Mouse (Mus musculus): ENCODE results near the gene Ecd. TPM values are rescaled to one million over a fixed set of nuclear protein-coding genes. Genes with fewer than 3 reads are reported as not detected.

Gene Ecd
- 46.9 and 95.3 TPM in 2 replicates for polyA plus RNA-seq (2012)

DNA sequence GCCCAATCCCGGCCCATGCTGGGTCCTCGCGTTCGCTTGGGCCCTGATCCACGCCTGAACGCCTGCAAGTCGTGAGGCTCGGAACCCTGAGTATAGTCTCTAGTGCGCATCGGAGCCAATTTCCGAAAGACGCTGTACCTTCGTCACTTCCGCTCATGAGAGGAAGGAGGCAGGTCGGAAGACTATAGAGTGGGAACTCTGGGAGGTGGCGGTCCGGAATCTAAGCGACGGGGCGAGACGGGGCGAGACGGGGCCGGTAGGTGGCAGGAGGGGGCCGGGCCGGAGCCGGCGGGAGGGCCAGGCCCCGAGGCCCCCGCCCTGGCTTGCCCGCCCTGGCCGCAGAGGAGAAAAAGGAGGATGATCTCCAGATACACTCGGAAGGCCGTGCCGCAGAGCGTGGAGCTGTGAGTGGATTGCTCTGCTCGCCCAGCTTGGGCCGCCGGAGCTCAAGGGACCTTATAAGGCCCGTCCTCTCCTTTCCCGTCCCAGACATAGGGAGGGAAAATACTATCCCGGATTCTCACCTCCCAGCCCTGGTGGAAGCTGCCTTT is at the start of gene Ecd, which contains the start of gene Fam149b:
TSS of gene Ecd (minus strand) at position 131 of the 551 bp plus-strand sequence.
TSS of gene Fam149b (plus strand) at position 172 of the 551 bp plus-strand sequence.
- TF ChIP-seq GATA1 (IDR thresholded peaks at IDR 0.05; ENCODE audit: low read length) = no peak

GRCm38 (mm10) chr14:20397220-20397619 is 49.3 kb upstream of the Ecd start:
- no peak for TF ChIP-seq GATA1 (IDR thresholded peaks at IDR 0.05; ENCODE audit: low read length)

GRCm38 (mm10) chr14:20393205-20393913 is 45.4 kb upstream of the Ecd start, which contains the start of gene Mrps16:
Gene Mrps16, minus strand, starts transcription at chr14:20393634.
- no peak for TF ChIP-seq GATA1 (IDR thresholded peaks at IDR 0.05; ENCODE audit: low read length)

GRCm38 (mm10) chr14:20392326-20392725 is 44.4 kb upstream of the Ecd start:
- TF ChIP-seq GATA1 (IDR thresholded peaks at IDR 0.05; ENCODE audit: low read length) = no peak

DNA sequence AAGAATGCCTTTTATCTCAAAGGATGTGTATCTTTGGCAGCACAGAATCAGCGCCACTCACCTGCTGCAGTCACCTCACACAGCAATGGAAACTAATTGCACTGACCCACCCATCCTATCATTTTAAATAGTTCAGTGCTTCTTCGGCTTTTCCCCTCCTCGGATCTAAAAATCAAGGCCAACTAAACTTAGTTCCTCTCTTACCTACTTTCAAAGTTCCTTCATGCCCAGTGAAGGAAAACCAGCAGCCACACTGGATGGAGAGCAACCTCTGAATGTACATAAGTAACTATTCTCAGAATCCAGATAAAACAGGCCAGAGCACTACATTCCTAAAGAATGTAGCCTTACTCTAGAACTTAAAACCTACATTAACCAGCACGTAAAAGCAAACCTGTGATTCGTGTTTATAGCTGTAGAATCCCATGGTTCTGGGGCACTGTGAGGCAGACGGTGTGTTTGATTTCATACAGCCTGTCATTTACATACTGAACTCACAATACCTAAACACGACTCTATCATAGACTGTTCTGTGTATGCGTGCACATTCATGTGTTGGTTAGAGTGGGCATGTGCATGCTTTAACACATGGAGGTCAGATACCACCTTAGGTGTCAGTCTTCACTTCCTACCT is 41.6 kb upstream of the Ecd start:
- no peak for TF ChIP-seq GATA1 (IDR thresholded peaks at IDR 0.05; ENCODE audit: low read length)

- no peak for TF ChIP-seq GATA1 (IDR thresholded peaks at IDR 0.05; ENCODE audit: low read length)
These were observed 40.7 kb upstream of the Ecd start, which contains the start of gene Dnajc9 for GRCm38 (mm10) chr14:20388441-20389129. Gene Dnajc9, minus strand, starts transcription at chr14:20388910.

- TF ChIP-seq GATA1 (IDR thresholded peaks at IDR 0.05; ENCODE audit: low read length) = no peak
These were observed 32.0 kb upstream of the Ecd start for GRCm38 (mm10) chr14:20379753-20380430.

- no peak for TF ChIP-seq GATA1 (IDR thresholded peaks at IDR 0.05; ENCODE audit: low read length)
These were observed 31.2 kb upstream of the Ecd start for GRCm38 (mm10) chr14:20379087-20379640.

GRCm38 (mm10) chr14:20378313-20379061 is 30.6 kb upstream of the Ecd start:
- no peak for TF ChIP-seq GATA1 (IDR thresholded peaks at IDR 0.05; ENCODE audit: low read length)

DNA sequence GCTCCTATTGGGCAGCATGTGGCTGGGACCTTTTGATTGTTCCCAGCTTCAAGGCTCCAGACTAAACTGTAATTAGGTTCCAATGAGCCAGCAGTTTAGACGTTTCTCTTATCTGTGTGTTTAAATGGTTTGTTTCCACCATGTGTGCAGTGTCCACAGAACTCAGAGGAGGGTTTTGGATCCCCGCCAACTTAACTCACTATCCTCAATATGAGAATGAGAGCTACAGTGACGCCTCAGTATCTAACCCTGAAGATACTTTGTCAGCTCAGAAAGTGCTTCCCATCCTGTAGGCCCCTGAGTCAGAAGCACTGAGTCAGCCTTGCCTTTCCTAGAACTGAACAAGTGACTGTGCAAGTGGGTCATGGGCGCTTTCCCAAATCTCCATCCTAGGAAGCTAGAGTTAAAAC is 29.2 kb upstream of the Ecd start:
- no peak for TF ChIP-seq GATA1 (IDR thresholded peaks at IDR 0.05; ENCODE audit: low read length)

- TF ChIP-seq GATA1 (IDR thresholded peaks at IDR 0.05; ENCODE audit: low read length) = no peak
These were observed 23.9 kb upstream of the Ecd start for GRCm38 (mm10) chr14:20371854-20372253.

- no peak for TF ChIP-seq GATA1 (IDR thresholded peaks at IDR 0.05; ENCODE audit: low read length)
These were observed 22.9 kb upstream of the Ecd start for GRCm38 (mm10) chr14:20370798-20371197.

DNA sequence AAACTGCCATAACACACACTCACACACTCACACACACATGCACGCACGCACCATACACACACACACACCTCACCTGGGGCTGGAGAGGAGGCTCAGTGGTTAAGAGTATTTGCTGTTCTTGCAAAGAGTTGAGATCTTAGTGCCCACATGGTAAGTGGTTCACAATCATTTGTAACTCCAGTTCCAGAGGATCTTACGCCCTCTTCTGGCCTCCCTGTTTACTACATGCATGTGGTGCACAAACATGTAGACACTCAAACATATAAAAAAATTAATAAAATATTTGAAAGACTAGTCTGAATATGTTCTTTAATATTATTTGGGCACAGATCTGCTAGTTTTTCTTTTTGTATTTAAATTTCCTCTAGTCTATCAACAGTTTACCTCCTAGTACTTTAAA is 20.4 kb upstream of the Ecd start:
- TF ChIP-seq GATA1 (IDR thresholded peaks at IDR 0.05; ENCODE audit: low read length) = no peak

DNA sequence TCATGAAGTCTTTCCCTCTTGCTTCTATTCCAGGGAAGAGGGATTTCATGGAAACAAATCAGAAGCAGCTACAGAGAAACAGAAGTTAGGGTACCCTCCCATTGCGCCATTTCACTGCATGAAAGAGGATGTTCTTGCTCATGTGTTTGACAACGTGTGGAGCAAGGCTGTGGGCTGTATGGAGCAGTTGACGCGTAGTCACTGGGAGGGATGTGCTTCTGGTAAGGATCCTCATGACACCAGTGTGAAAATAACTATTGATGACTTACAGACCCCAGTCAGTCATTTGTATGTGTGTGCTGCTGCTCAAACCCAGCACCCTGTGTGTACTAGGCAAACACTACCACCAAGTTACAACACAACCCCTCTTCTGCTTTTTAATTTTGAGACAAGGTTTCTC is 15.3 kb upstream of the Ecd start:
- no peak for TF ChIP-seq GATA1 (IDR thresholded peaks at IDR 0.05; ENCODE audit: low read length)
